Mouse (Mus musculus): ENCODE results near the gene Fhod1.

- TF ChIP-seq CTCF (IDR thresholded peaks at IDR 0.05; ENCODE audit: low read depth, low read length) (no peak), POLR2A (IDR thresholded peaks at IDR 0.05; ENCODE audit: extremely low read depth, insufficient read depth, low read length) (no peak)
Observed at GRCm38 (mm10) chr8:105336373-105337130, 11.2 kb downstream of the Fhod1 start.

All from liver, adult 2 months (tissue).